Mouse (Mus musculus) forebrain, embryonic 13.5 days (tissue): ENCODE results near the gene Cage1. TPM values are rescaled to one million over a fixed set of nuclear protein-coding genes. Genes with fewer than 3 reads are reported as not detected.

Experiments
- ATAC-seq: fragments of 200-750 bp; cut with Nextera tagmentation; 2 replicates; pipeline ENCODE4 v1.8.0; 2017
- H3K27ac ChIP-seq: fragments of 300-500 bp; sonication (generic); 2 replicates; pipeline ENCODE4 v1.5.1; 2015; ENCODE audit warnings: inconsistent platforms, mild to moderate bottlenecking, moderate library complexity
- H3K27me3 ChIP-seq: fragments of 300-500 bp; sonication (generic); 2 replicates; pipeline ENCODE4 v1.6.1; 2015; ENCODE audit warnings: mild to moderate bottlenecking, inconsistent platforms
- H3K36me3 ChIP-seq: fragments of 300-500 bp; sonication (generic); 2 replicates; pipeline ENCODE4 v1.6.1; 2015; ENCODE audit warnings: mild to moderate bottlenecking, inconsistent platforms; ENCODE audit not compliant: poor library complexity, severe bottlenecking
- H3K4me1 ChIP-seq: fragments of 300-500 bp; sonication (generic); 2 replicates; pipeline ENCODE4 v1.6.1; 2015; ENCODE audit warnings: inconsistent platforms
- H3K4me2 ChIP-seq: fragments of 300-500 bp; sonication (generic); 2 replicates; pipeline ENCODE4 v1.6.1; 2015; ENCODE audit warnings: inconsistent platforms, mild to moderate bottlenecking, moderate library complexity
- H3K4me3 ChIP-seq: fragments of 300-500 bp; sonication (generic); 2 replicates; pipeline ENCODE4 v1.5.1; 2015; ENCODE audit warnings: mild to moderate bottlenecking, inconsistent platforms
- H3K9ac ChIP-seq: fragments of 300-500 bp; sonication (generic); 2 replicates; pipeline ENCODE4 v1.6.1; 2015; ENCODE audit warnings: mild to moderate bottlenecking, inconsistent platforms
- H3K9me3 ChIP-seq: fragments of 300-500 bp; sonication (generic); replicated peaks from 2 replicates; pipeline ENCODE4 v1.6.1; 2016; ENCODE audit warnings: inconsistent platforms
- WGBS: fragments of 180-500 bp; shearing (Covaris S2); methylation state at CpG from one replicate; pipeline ENCODE4 v1.1.7; 2015; 5-methylcytosine and 5-hydroxymethylcytosine counted together
- polyA plus RNA-seq: library from polyadenylated mRNA; unstranded; fragments of >200 nt; fragmentation: Nextera tagmentation; extraction: Ambion mirVana; gene quantifications from 2 replicates; pipeline ENCODE4 v1.2.1, GENCODE M21; 2015

Gene Cage1
- polyA plus RNA-seq = 1.2 and 1.8 TPM in 2 replicates

- Histone ChIP-seq H3K27me3 (no peaks in the 10 kb centered on the region), H3K9me3 (no peaks in the 10 kb centered on the region), H3K4me1 (peaks cover 25% of the 10 kb centered on the region), H3K9ac (peak within 1 kb of the TSS; percentile 89), H3K4me3 (peak within 1 kb of the TSS; percentile 82), H3K36me3 (peaks cover 23% of the 10 kb centered on the region), H3K4me2 (peak within 1 kb of the TSS; percentile 88), H3K27ac (peak within 1 kb of the TSS; percentile 57)
- under 1% methylated on average over 47 of the region's 47 CpGs for WGBS
- ATAC-seq = peak; percentile 98
Observed at GRCm38 (mm10) chr13:38037044-38037687, at the start of gene Cage1. TSS of gene Cage1 (minus strand) at chr13:38037069.

DNA sequence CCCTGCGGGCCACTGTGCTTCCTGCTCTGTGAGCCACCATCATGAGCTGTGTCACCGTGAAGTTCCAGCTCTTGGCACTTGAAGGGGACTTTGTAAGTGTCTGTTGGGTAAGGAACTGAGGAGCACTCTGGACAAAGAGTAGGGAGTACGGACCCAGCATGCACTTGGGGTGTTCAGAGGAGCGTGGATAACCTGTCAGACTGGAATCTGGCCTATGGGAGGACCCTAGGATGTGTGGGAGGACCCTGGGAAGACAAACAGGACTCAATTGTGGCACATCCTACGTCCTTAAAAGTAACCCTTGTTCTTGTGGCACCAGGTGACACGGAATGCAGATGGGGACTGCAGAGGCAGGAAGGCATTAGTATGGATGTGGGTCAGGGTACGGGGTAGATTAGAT is 44.3 kb upstream of the Cage1 start:
- WGBS = 76% methylated on average over 7 of the region's 7 CpGs
- Histone ChIP-seq H3K4me2 (no peak overlapping the region), H3K4me1 (no peaks in the 10 kb centered on the region), H3K27ac (no peak overlapping the region), H3K9me3 (no peaks in the 10 kb centered on the region), H3K4me3 (no peak overlapping the region), H3K36me3 (no peaks in the 10 kb centered on the region), H3K27me3 (no peaks in the 10 kb centered on the region), H3K9ac (no peak overlapping the region)
- ATAC-seq = no peak

- Histone ChIP-seq H3K4me1 (no peaks in the 10 kb centered on the region), H3K9ac (no peak overlapping the region), H3K9me3 (no peaks in the 10 kb centered on the region), H3K4me2 (no peak overlapping the region), H3K4me3 (no peak overlapping the region), H3K27ac (no peak overlapping the region), H3K27me3 (no peaks in the 10 kb centered on the region), H3K36me3 (no peaks in the 10 kb centered on the region)
- 85% methylated on average over 14 of the region's 14 CpGs for WGBS
- ATAC-seq = no peak
Observed at GRCm38 (mm10) chr13:38080725-38081124, 43.9 kb upstream of the Cage1 start.

DNA sequence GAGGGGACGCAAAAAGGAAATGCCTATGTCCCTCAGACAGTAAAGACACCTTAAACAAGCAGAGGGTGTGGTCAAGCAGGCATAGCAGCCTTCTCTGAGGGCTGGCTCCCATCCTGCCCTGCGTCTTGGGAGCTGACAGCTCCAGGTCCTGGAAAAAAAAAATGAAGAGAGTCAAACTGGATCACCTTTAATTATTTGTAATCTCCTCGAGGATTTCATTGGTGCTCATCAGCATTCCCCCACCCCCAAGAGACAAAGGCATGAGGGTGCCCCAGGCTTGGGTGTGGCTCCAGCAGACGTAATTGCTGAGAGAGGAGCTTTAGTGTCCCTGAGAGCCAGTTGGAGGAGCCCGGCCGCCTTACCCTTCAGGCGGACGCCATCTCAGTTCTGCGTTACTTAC is 43.1 kb upstream of the Cage1 start:
- no peak for ATAC-seq
- no peaks in the 10 kb centered on the region for H3K27me3 ChIP-seq
- H3K27ac ChIP-seq = no peak overlapping the region
- no peak overlapping the region for H3K9ac ChIP-seq
- 57% methylated on average over 9 of the region's 9 CpGs for WGBS
- H3K4me2 ChIP-seq = no peak overlapping the region
- no peaks in the 10 kb centered on the region for H3K4me1 ChIP-seq
- no peaks in the 10 kb centered on the region for H3K9me3 ChIP-seq
- H3K36me3 ChIP-seq = no peaks in the 10 kb centered on the region
- no peak overlapping the region for H3K4me3 ChIP-seq

DNA sequence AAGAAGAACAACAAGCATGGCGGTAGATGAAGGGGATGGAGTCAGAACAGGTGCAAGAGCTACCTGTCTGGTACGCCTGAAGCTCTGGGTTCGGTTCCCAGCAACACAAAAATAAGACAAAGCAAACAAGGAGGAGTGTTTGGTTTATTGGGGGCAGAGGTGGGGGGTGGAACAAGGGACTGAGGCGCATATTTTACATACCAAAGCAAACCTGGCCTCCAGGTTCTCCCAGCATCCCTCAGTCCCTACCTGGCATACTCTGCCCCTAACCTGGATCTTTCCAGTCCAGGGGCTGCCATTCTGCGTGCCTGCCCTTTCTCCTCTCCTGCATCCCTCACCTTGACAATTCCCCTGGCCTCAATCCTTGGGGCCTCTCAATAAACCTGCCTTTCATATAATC is 42.5 kb upstream of the Cage1 start:
- no peaks in the 10 kb centered on the region for H3K36me3 ChIP-seq
- H3K9me3 ChIP-seq = no peaks in the 10 kb centered on the region
- H3K4me1 ChIP-seq = no peaks in the 10 kb centered on the region
- H3K4me3 ChIP-seq = no peak overlapping the region
- H3K27me3 ChIP-seq = no peaks in the 10 kb centered on the region
- H3K4me2 ChIP-seq = no peak overlapping the region
- no peak overlapping the region for H3K9ac ChIP-seq
- H3K27ac ChIP-seq = no peak overlapping the region
- 82% methylated on average over 5 of the region's 5 CpGs for WGBS
- no peak for ATAC-seq

- Histone ChIP-seq H3K9me3 (no peaks in the 10 kb centered on the region), H3K4me1 (no peaks in the 10 kb centered on the region), H3K27ac (no peak overlapping the region), H3K27me3 (no peaks in the 10 kb centered on the region), H3K4me3 (no peak overlapping the region), H3K4me2 (no peak overlapping the region), H3K9ac (no peak overlapping the region), H3K36me3 (no peaks in the 10 kb centered on the region)
- WGBS = 51% methylated on average over 6 of the region's 6 CpGs
- no peak for ATAC-seq
Observed at GRCm38 (mm10) chr13:38078836-38079235, 42.0 kb upstream of the Cage1 start.

DNA sequence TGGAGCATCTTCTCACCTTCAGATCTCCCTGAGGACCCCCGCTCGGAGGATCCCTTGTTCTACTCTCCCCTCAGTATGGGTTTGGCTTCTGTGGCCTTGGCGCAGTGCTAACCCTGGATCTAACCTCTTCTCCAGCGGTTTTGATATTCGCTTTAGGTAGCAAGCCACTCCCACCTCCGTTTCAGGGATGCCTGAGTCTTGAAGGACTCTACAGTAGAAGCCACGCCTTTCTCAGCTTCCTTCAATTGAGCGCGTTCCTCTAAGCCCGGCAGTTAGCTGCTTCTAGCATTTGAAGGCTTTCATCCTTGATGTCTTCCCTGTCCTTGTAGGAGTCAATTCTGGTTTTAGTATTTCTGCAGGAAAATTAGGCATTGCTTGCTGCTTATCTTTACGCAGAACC is 40.2 kb upstream of the Cage1 start:
- no peak overlapping the region for H3K9ac ChIP-seq
- no peak overlapping the region for H3K4me2 ChIP-seq
- H3K9me3 ChIP-seq = no peaks in the 10 kb centered on the region
- H3K36me3 ChIP-seq = no peaks in the 10 kb centered on the region
- H3K27me3 ChIP-seq = no peaks in the 10 kb centered on the region
- no peak overlapping the region for H3K27ac ChIP-seq
- no peak for ATAC-seq
- no peak overlapping the region for H3K4me3 ChIP-seq
- no peaks in the 10 kb centered on the region for H3K4me1 ChIP-seq
- 22% methylated on average over 11 of the region's 11 CpGs for WGBS

GRCm38 (mm10) chr13:38074404-38074803 is 37.5 kb upstream of the Cage1 start:
- no peak for ATAC-seq
- no peaks in the 10 kb centered on the region for H3K9me3 ChIP-seq
- no peak overlapping the region for H3K4me2 ChIP-seq
- no peak overlapping the region for H3K9ac ChIP-seq
- WGBS = 67% methylated on average over 5 of the region's 5 CpGs
- H3K4me3 ChIP-seq = no peak overlapping the region
- H3K27ac ChIP-seq = no peak overlapping the region
- H3K27me3 ChIP-seq = no peaks in the 10 kb centered on the region
- no peaks in the 10 kb centered on the region for H3K36me3 ChIP-seq
- H3K4me1 ChIP-seq = no peaks in the 10 kb centered on the region

DNA sequence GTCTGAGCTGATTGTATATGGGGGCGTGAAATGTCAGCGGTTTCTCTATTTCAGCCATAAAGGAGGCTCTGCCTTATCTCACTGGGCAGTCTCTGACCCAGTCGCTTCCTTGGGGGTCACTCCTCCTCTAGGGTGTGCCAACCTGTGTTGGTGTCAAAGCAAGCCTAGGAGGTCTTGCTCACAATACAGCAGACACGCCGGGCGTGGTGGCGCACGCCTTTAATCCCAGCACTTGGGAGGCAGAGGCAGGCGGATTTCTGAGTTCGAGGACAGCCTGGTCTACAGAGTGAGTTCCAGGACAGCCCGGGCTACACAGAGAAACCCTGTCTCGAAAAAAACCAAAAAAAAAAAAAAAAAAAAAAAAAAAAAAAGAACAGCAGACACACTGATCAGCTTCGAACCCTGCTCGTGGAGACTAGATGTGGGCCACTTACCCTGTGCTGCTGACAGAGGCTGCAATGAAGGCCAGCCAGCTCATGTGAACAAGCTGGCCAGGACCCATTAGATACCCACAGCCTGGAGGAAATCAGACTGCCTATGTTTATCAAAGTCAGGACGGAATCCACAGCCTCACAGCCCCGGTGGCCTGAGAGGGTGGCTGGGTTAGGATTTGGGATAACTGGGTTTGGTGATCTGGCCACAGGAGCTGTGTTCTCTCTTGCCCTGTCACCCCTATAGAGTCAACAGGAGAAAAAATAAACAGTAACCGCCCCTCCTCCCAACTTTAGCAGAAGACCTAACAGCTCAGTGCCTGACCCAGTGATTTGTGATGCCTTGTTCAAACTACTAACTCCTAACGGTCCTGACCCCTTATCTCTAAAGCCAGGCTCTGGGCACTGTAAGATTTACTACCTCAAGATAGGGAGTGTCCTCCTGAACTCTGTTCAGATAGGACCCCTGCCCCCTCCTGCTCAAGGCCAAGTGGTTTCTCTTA is 36.8 kb upstream of the Cage1 start:
- Histone ChIP-seq H3K9ac (no peak overlapping the region), H3K4me3 (no peak overlapping the region), H3K4me2 (no peak overlapping the region), H3K9me3 (no peaks in the 10 kb centered on the region), H3K27me3 (no peaks in the 10 kb centered on the region), H3K36me3 (no peaks in the 10 kb centered on the region), H3K4me1 (no peaks in the 10 kb centered on the region), H3K27ac (no peak overlapping the region)
- ATAC-seq = no peak
- 92% methylated on average over 18 of the region's 18 CpGs for WGBS

GRCm38 (mm10) chr13:38070945-38071344 is 34.1 kb upstream of the Cage1 start:
- no peaks in the 10 kb centered on the region for H3K27me3 ChIP-seq
- no peaks in the 10 kb centered on the region for H3K9me3 ChIP-seq
- no peaks in the 10 kb centered on the region for H3K4me1 ChIP-seq
- no peak overlapping the region for H3K27ac ChIP-seq
- H3K4me2 ChIP-seq = no peak overlapping the region
- 78% methylated on average over 4 of the region's 4 CpGs for WGBS
- no peak overlapping the region for H3K9ac ChIP-seq
- H3K4me3 ChIP-seq = no peak overlapping the region
- H3K36me3 ChIP-seq = no peaks in the 10 kb centered on the region
- ATAC-seq = no peak

DNA sequence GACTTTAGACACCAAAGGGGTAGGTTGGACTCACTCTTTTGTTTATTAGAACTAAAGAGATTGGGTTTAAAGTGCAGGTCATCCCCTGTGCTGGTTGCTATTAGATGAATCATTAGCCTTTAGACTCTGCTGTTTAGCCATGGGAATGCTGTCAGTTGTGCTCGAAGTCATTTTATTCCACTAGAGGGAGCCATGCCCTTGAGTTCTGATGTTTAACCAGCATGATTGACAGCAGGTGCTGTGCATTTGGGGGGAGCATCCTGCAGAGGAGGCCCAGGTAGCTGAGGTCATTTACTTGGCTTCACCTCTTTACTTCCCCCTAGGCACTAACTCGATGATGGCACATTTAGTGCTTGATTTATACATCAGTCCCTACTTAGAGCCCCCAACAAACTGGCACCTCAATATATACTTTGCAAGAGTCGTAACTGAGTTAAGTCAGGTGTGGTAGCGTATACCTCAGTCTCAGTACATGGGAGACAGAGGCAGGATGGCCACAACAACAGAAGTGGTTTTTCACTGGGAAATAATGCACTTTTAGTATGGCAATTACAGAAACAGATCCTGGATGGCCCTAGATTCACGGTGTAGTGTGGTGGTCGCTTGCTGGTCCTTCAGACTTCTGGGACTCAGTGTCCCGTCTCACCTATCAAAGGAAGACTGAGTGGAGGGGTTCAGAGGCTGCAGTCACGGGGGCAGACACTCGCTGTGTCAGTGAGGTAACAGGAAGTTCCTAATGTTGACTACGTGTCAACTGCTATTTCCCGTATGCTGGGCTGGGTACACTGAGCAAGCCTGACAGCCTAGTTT is 28.2 kb upstream of the Cage1 start:
- no peaks in the 10 kb centered on the region for H3K4me1 ChIP-seq
- ATAC-seq = peak; percentile 67
- no peak overlapping the region for H3K27ac ChIP-seq
- H3K4me3 ChIP-seq = no peak overlapping the region
- WGBS = 75% methylated on average over 11 of the region's 11 CpGs
- H3K4me2 ChIP-seq = no peak overlapping the region
- no peaks in the 10 kb centered on the region for H3K27me3 ChIP-seq
- peaks cover 34% of the 10 kb centered on the region for H3K36me3 ChIP-seq
- no peak overlapping the region for H3K9ac ChIP-seq
- H3K9me3 ChIP-seq = no peaks in the 10 kb centered on the region

- Histone ChIP-seq H3K4me1 (no peaks in the 10 kb centered on the region), H3K4me3 (no peak overlapping the region), H3K36me3 (peaks cover 53% of the 10 kb centered on the region), H3K4me2 (no peak overlapping the region), H3K27ac (no peak overlapping the region), H3K9me3 (no peaks in the 10 kb centered on the region), H3K9ac (no peak overlapping the region), H3K27me3 (no peaks in the 10 kb centered on the region)
- WGBS = 90% methylated on average over 11 of the region's 11 CpGs
- no peak for ATAC-seq
Observed at GRCm38 (mm10) chr13:38062678-38063077, 25.8 kb upstream of the Cage1 start.
